Mouse (Mus musculus) MEL (cell line): ENCODE measurements at regions not wholly inside any gene's neighbourhood (a gene's known extent, or its start where the extent isn't known, plus 50 kb on each side); places are given as distances from the start of the nearest gene placed in this dataset.

Experiments used
- DNase-seq: peaks from one replicate; pipeline ENCODE4 v3.0.0; 2011; ENCODE audit warnings: low read depth, low spot score
- H3K27ac ChIP-seq: 2 replicates; pipeline ENCODE4 v1.5.1; 2012; ENCODE audit warnings: low read depth, mild to moderate bottlenecking, control low read depth, low read length, moderate library complexity; ENCODE audit not compliant: control insufficient read depth
- H3K27me3 ChIP-seq, 2 experiments: fragments of 150-350 bp in 1 of 2; sonication (generic) in 1 of 2; 2 replicates each; pipeline ENCODE4 v1.6.1; 2012; ENCODE audit warnings: low read length in 2 of 2, mild to moderate bottlenecking in 2 of 2, improper control_type of control experiment in 1 of 2, moderate library complexity in 1 of 2; ENCODE audit not compliant: insufficient read depth in 2 of 2, control insufficient read depth in 1 of 2
- H3K36me3 ChIP-seq, 2 experiments: 2 replicates each; pipeline ENCODE4 v1.6.1; 2012 to 2014; ENCODE audit warnings: low read length in 2 of 2, improper control_type of control experiment in 1 of 2, inconsistent platforms in 1 of 2, mild to moderate bottlenecking in 1 of 2; ENCODE audit not compliant: insufficient read depth in 2 of 2, control insufficient read depth in 1 of 2
- H3K4me1 ChIP-seq, 2 experiments: fragments of 150-350 bp in 1 of 2; sonication (generic) in 1 of 2; 2 replicates each; pipeline ENCODE4 v1.6.1; 2012; ENCODE audit warnings: low read length in 2 of 2, improper control_type of control experiment in 1 of 2, mild to moderate bottlenecking in 1 of 2; ENCODE audit not compliant: insufficient read depth in 2 of 2, control insufficient read depth in 1 of 2
- H3K4me3 ChIP-seq, 2 experiments: fragments of 150-350 bp in 1 of 2; sonication (generic) in 1 of 2; 2 replicates each; pipeline ENCODE4 v1.5.1; 2012; ENCODE audit warnings: low read depth in 2 of 2, low read length in 2 of 2, mild to moderate bottlenecking in 2 of 2, moderate library complexity in 2 of 2, control low read depth in 1 of 2, improper control_type of control experiment in 1 of 2; ENCODE audit not compliant: control insufficient read depth in 1 of 2, insufficient read depth in 1 of 2
- H3K79me2 ChIP-seq: 2 replicates; pipeline ENCODE4 v1.6.1; 2012; ENCODE audit warnings: mild to moderate bottlenecking, low read length, moderate library complexity; ENCODE audit not compliant: control insufficient read depth, poor library complexity, insufficient read depth
- H3K9ac ChIP-seq: 2 replicates; pipeline ENCODE4 v1.6.1; 2012; ENCODE audit warnings: low read depth, mild to moderate bottlenecking, control low read depth, low read length, moderate library complexity; ENCODE audit not compliant: control insufficient read depth, poor library complexity, severe bottlenecking
- H3K9me3 ChIP-seq: fragments of 150-350 bp; sonication (generic); replicated peaks from 2 replicates; pipeline ENCODE4 v1.6.1; 2012; ENCODE audit warnings: mild to moderate bottlenecking, low read length, improper control_type of control experiment, moderate library complexity; ENCODE audit not compliant: insufficient read depth
- BHLHE40 ChIP-seq: IDR thresholded peaks from 2 replicates; pipeline ENCODE4 v1.6.1; 2012; ENCODE audit warnings: low read depth, mild to moderate bottlenecking, inconsistent platforms, low read length, improper control_type of control experiment, borderline replicate concordance
- CHD1 ChIP-seq: IDR thresholded peaks from 2 replicates; pipeline ENCODE4 v1.6.1; 2012; ENCODE audit warnings: low read depth, mild to moderate bottlenecking, inconsistent platforms, low read length, improper control_type of control experiment
- CTCF ChIP-seq, 3 experiments: IDR thresholded peaks in 2 of 3; conservative IDR thresholded peaks in 1 of 3; 2 replicates each; pipeline ENCODE4 v1.5.1; 2011 to 2012; ENCODE audit warnings: low read length in 3 of 3, low read depth in 2 of 3, mild to moderate bottlenecking in 2 of 3, improper control_type of control experiment in 1 of 3, inconsistent platforms in 1 of 3, mixed read lengths in 1 of 3, moderate library complexity in 1 of 3; ENCODE audit not compliant: control insufficient read depth in 1 of 3, insufficient read depth in 1 of 3, poor library complexity in 1 of 3, severe bottlenecking in 1 of 3
- E2F4 ChIP-seq: IDR thresholded peaks from 2 replicates; pipeline ENCODE4 v1.6.1; 2011; ENCODE audit warnings: low read depth, low read length, improper control_type of control experiment, borderline replicate concordance
- ELF1 ChIP-seq: IDR thresholded peaks from 2 replicates; pipeline ENCODE4 v1.6.1; 2014; ENCODE audit warnings: low read depth, mild to moderate bottlenecking, inconsistent platforms, low read length, improper control_type of control experiment, moderate library complexity
- EP300 ChIP-seq, 2 experiments: IDR thresholded peaks; 2 replicates each; pipeline ENCODE4 v1.6.1; 2011; ENCODE audit warnings: improper control_type of control experiment in 2 of 2, low read length in 2 of 2, low read depth in 1 of 2, mild to moderate bottlenecking in 1 of 2
- ETS1 ChIP-seq: IDR thresholded peaks from 2 replicates; pipeline ENCODE4 v1.6.1; 2012; ENCODE audit warnings: low read depth, mild to moderate bottlenecking, inconsistent platforms, low read length, improper control_type of control experiment, moderate library complexity
- GABPA ChIP-seq: IDR thresholded peaks from 2 replicates; pipeline ENCODE4 v1.6.1; 2012; ENCODE audit warnings: low read depth, mild to moderate bottlenecking, inconsistent platforms, low read length, improper control_type of control experiment, moderate library complexity
- KAT2A ChIP-seq: conservative IDR thresholded peaks from 2 replicates; pipeline ENCODE4 v1.6.1; 2012; ENCODE audit warnings: low read depth, low read length, improper control_type of control experiment, inconsistent platforms
- MAFK ChIP-seq: IDR thresholded peaks from 2 replicates; pipeline ENCODE4 v1.6.1; 2011; ENCODE audit warnings: low read depth, mild to moderate bottlenecking, low read length, improper control_type of control experiment, borderline replicate concordance
- MAX ChIP-seq: IDR thresholded peaks from 2 replicates; pipeline ENCODE4 v1.6.1; 2011; ENCODE audit warnings: low read length, improper control_type of control experiment
- MAZ ChIP-seq: IDR thresholded peaks from 2 replicates; pipeline ENCODE4 v1.6.1; 2012; ENCODE audit warnings: low read depth, mild to moderate bottlenecking, inconsistent platforms, low read length, improper control_type of control experiment
- MXI1 ChIP-seq: IDR thresholded peaks from 2 replicates; pipeline ENCODE4 v1.6.1; 2011; ENCODE audit warnings: mild to moderate bottlenecking, low read depth, low read length, improper control_type of control experiment
- NRF1 ChIP-seq: IDR thresholded peaks from 2 replicates; pipeline ENCODE4 v1.6.1; 2014; ENCODE audit warnings: low read depth, mild to moderate bottlenecking, inconsistent platforms, low read length, improper control_type of control experiment, moderate library complexity; ENCODE audit not compliant: poor library complexity, insufficient read depth, severe bottlenecking
- POLR2AphosphoS2 ChIP-seq: IDR thresholded peaks from 2 replicates; pipeline ENCODE4 v1.6.1; 2011; ENCODE audit warnings: low read length, improper control_type of control experiment
- POLR2AphosphoS5 ChIP-seq: IDR thresholded peaks from 2 replicates; pipeline ENCODE4 v1.6.1; 2012; ENCODE audit warnings: low read depth, borderline replicate concordance, mild to moderate bottlenecking, inconsistent platforms, low read length, moderate library complexity, mixed read lengths
- RAD21 ChIP-seq: IDR thresholded peaks from 2 replicates; pipeline ENCODE4 v1.6.1; 2011; ENCODE audit warnings: mild to moderate bottlenecking, low read depth, low read length, improper control_type of control experiment
- UBTF ChIP-seq: IDR thresholded peaks from 2 replicates; pipeline ENCODE4 v1.6.1; 2012; ENCODE audit warnings: low read depth, mild to moderate bottlenecking, inconsistent platforms, low read length, improper control_type of control experiment, moderate library complexity, borderline replicate concordance; ENCODE audit not compliant: insufficient read depth
- USF1 ChIP-seq: IDR thresholded peaks from 2 replicates; pipeline ENCODE4 v1.6.1; 2014; ENCODE audit warnings: low read depth, mild to moderate bottlenecking, inconsistent platforms, low read length, improper control_type of control experiment, moderate library complexity
- USF2 ChIP-seq, 2 experiments: IDR thresholded peaks; 2 replicates each; pipeline ENCODE4 v1.6.1; 2011 to 2012; ENCODE audit warnings: improper control_type of control experiment in 2 of 2, low read length in 2 of 2, borderline replicate concordance in 1 of 2, inconsistent platforms in 1 of 2, low read depth in 1 of 2, mild to moderate bottlenecking in 1 of 2; ENCODE audit not compliant: insufficient read depth in 1 of 2
- ZKSCAN1 ChIP-seq: IDR thresholded peaks from 2 replicates; pipeline ENCODE4 v1.6.1; 2012; ENCODE audit warnings: low read depth, mild to moderate bottlenecking, inconsistent platforms, low read length, improper control_type of control experiment, moderate library complexity

DNA sequence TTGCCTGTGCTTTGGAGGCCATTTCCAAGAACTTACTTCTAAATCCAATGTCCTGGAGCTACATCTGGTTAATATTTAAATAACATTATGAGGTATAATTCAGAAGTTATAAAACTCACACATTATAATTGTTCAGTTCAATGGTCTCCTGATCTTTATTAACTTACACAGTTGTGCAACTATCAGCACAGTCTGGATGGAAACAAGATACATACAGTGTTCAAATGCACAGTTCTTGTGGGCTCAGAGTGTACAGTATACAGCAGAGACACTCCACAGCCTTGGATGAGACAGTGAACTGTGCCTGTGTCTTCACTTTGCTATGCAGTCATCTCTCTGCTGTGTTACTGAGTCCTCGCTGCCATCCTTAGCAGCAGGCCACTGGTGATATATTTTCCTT, 121.8 kb upstream of the Zfand5 start:
- H3K79me2 ChIP-seq: no peaks in the 10 kb centered on the region
- H3K4me1 ChIP-seq: no peaks in the 10 kb centered on the region
- H3K9me3 ChIP-seq: no peaks in the 10 kb centered on the region
- no peaks in the 10 kb centered on the region for H3K36me3 ChIP-seq
- TF ChIP-seq MXI1 (no peak), GABPA (no peak)
- H3K27me3 ChIP-seq: no peaks in the 10 kb centered on the region; a peak in 1 of 4 replicates
- DNase-seq: no peak
- no peak overlapping the region for H3K9ac ChIP-seq
- no peak overlapping the region for H3K4me3 ChIP-seq
- no peak overlapping the region for H3K27ac ChIP-seq

DNA sequence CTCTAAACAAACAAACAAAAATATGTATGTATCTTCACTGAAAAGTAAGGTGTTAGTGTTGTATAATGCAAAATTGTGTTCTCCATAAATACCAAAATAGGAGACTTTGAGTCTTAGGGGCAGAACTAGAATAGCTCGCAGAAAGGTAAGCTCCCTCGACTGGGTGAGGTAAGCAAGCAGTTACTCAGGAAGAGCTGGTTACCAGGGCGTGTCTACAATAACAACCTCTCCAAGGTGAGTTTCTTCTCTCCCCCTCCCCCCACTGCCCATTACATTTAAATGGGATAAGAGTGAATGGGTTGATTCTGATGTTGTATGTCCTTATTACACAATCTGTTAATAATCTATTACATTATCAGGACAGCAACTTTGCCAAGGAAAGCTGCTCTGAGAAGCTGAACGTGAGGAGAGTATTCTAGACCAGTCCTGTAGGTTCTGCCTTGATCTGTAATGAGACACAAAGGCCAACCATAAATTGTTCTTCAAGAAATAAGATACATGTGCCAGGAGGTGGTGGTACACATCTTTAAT, 125.2 kb upstream of the Zfand5 start:
- Histone ChIP-seq H3K79me2 (no peaks in the 10 kb centered on the region), H3K27ac (no peak overlapping the region), H3K4me3 (no peak overlapping the region), H3K9ac (no peak overlapping the region), H3K9me3 (no peaks in the 10 kb centered on the region), H3K36me3 (no peaks in the 10 kb centered on the region), H3K27me3 (no peaks in the 10 kb centered on the region; a peak in 1 of 4 replicates), H3K4me1 (0 out of 4 replicates have a peak, but pooled peaks cover 0 to 2% of the 10 kb centered on the region in 2 experiments)
- no peak for DNase-seq
- TF ChIP-seq EP300 (IDR thresholded peaks at IDR 0.05; ENCODE audit: low read depth in 1 of 2, low read length in 2 of 2) (no peak), UBTF (no peak), ETS1 (no peak), MAFK (no peak), KAT2A (no peak), CHD1 (no peak), MAZ (no peak), CTCF (IDR thresholded peaks at IDR 0.05 in 2 of 3, conservative IDR thresholded peaks at IDR 0.05 in 1 of 3; ENCODE audit: control insufficient read depth in 1 of 3, insufficient read depth in 1 of 3, low read depth in 2 of 3, low read length in 3 of 3, poor library complexity in 1 of 3, severe bottlenecking in 1 of 3) (no peak), BHLHE40 (no peak), E2F4 (no peak), POLR2AphosphoS5 (no peak), ELF1 (no peak), MXI1 (no peak), POLR2AphosphoS2 (no peak), NRF1 (no peak), ZKSCAN1 (no peak), USF2 (IDR thresholded peaks at IDR 0.05; ENCODE audit: borderline replicate concordance in 1 of 2, insufficient read depth in 1 of 2, low read depth in 1 of 2, low read length in 2 of 2) (no peak), RAD21 (no peak), USF1 (no peak), MAX (no peak)
